Mouse (Mus musculus) forebrain, embryonic 14.5 days (tissue): Measurements from ENCODE around the gene Ccrl2. TPM values are rescaled to one million over a fixed set of nuclear protein-coding genes. Genes with fewer than 3 reads are reported as not detected.

Experiments
- ATAC-seq: fragments of 200-750 bp; cut with Nextera tagmentation; 2 replicates; pipeline ENCODE4 v1.8.0; 2017; ENCODE audit warnings: mild to moderate bottlenecking, moderate library complexity
- DNase-seq: peaks from one replicate; pipeline ENCODE4 v3.0.0-alpha.2; 2015; ENCODE audit warnings: low spot score
- H3K27ac ChIP-seq: fragments of 300-500 bp; sonication (generic); 2 replicates; pipeline ENCODE4 v1.5.1; 2014; ENCODE audit warnings: low read depth, mild to moderate bottlenecking, control low read depth, low read length, moderate library complexity
- H3K27me3 ChIP-seq: fragments of 300-500 bp; sonication (generic); replicated peaks from 2 replicates; pipeline ENCODE4 v1.6.1; 2014; ENCODE audit warnings: low read length, control low read depth, mixed read lengths; ENCODE audit not compliant: control insufficient read depth, insufficient read depth
- H3K36me3 ChIP-seq: fragments of 300-500 bp; sonication (generic); 2 replicates; pipeline ENCODE4 v1.6.1; 2014; ENCODE audit warnings: low read length, control low read depth; ENCODE audit not compliant: control insufficient read depth, insufficient read depth
- H3K4me1 ChIP-seq: fragments of 300-500 bp; sonication (generic); 2 replicates; pipeline ENCODE4 v1.6.1; 2014; ENCODE audit warnings: antibody characterized with exemption, low read length, control low read depth; ENCODE audit not compliant: control insufficient read depth, insufficient read depth
- H3K4me2 ChIP-seq: fragments of 300-500 bp; sonication (generic); 2 replicates; pipeline ENCODE4 v1.6.1; 2014; ENCODE audit warnings: mild to moderate bottlenecking, control low read depth, low read length
- H3K4me3 ChIP-seq: fragments of 300-500 bp; sonication (generic); 2 replicates; pipeline ENCODE4 v1.5.1; 2014; ENCODE audit warnings: low read depth, low read length, control low read depth
- H3K9ac ChIP-seq: fragments of 300-500 bp; sonication (generic); 2 replicates; pipeline ENCODE4 v1.6.1; 2014; ENCODE audit warnings: mild to moderate bottlenecking, low read length, control low read depth, moderate library complexity
- H3K9me3 ChIP-seq: fragments of 300-500 bp; sonication (generic); replicated peaks from 2 replicates; pipeline ENCODE4 v1.6.1; 2016; ENCODE audit warnings: low read length, control low read depth, mixed read lengths; ENCODE audit not compliant: control insufficient read depth
- WGBS: fragments of 180-500 bp; shearing (Covaris S2); extraction: QIAGEN DNeasy Blood & Tissue Kit; methylation state at CpG from one replicate; pipeline ENCODE4 v1.1.7; 2014; 5-methylcytosine and 5-hydroxymethylcytosine counted together
- polyA plus RNA-seq: library from polyadenylated mRNA; unstranded; fragments of >200 nt; fragmentation: Nextera tagmentation; extraction: Ambion mirVana; gene quantifications from 2 replicates; pipeline ENCODE4 v1.2.1, GENCODE M21; 2014

Gene Ccrl2
- polyA plus RNA-seq, 1 experiment from 2014 or later: 1.4 TPM

DNA sequence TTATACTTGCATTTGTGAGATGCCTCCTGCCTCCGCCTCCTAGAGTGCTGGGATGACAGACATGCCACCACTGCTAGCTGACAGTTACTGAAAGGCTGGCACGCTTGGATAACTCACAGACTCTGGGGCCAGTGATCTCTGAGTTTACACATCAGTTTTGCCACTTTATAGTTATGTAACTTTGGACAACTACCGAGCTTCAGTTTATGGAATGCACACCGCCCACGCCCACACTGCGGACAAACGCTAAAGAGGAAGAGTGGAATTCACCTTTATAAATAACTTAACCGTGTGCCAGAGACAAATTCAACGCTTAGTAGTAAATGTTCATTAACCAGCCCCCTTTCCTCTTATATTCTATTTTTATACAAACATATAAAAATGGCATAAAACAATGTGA lies 2.4 kb downstream of the Ccrl2 start:
- DNase-seq (no peak), ATAC-seq (no peak)
- 90% methylated on average over 9 of the region's 9 CpGs for WGBS
- no peaks in the 10 kb centered on the region for H3K36me3 ChIP-seq
- no peak overlapping the region for H3K4me3 ChIP-seq
- no peaks in the 10 kb centered on the region for H3K27me3 ChIP-seq
- no peaks in the 10 kb centered on the region for H3K9me3 ChIP-seq
- no peak overlapping the region for H3K4me2 ChIP-seq
- no peak overlapping the region for H3K9ac ChIP-seq
- H3K27ac ChIP-seq: no peak overlapping the region
- no peaks in the 10 kb centered on the region for H3K4me1 ChIP-seq

DNA sequence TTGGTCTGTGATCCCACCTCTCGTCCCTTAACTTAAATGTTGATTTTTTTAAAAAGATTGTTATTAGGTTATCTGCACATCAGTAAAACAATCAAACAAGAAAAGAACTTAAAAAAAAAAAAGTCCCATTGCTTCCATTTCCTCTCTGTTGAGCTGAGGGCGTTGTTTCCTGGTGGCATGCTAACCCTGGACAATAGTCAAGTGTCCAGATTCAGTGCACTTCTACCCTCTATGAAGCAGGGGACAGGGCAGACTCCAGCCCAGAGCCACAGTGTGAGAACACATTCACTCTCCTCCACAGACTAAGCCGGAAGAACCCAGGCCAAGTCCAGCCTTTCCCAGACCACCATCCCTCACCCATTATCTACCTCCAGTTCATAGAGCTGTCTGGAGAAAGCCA lies 8.9 kb downstream of the Ccrl2 start:
- Histone ChIP-seq H3K27ac (no peak overlapping the region), H3K27me3 (no peaks in the 10 kb centered on the region), H3K4me1 (no peaks in the 10 kb centered on the region), H3K9ac (no peak overlapping the region), H3K4me3 (no peak overlapping the region), H3K4me2 (no peak overlapping the region), H3K9me3 (no peaks in the 10 kb centered on the region), H3K36me3 (no peaks in the 10 kb centered on the region)
- ATAC-seq (no peak), DNase-seq (no peak)
- 85% methylated on average over 3 of the region's 3 CpGs for WGBS

DNA sequence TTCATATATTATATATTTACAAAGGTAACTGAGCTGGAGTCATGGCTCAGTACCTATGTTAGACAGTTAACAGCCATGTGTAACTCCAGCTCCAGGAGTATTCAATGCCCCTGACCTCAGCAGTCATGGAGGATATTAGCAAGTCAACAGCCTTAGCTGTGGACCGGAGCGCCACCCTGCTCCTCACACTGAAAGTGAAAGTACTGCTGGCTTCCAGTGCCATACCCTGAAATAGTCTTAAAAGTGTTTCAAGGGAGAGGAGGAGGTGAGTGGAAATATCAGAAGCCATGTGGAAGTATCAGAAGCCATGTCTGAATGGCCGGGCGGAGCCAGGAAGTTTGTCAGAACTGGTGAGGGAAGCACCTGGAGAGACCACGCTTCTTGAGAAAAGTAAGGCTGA lies 10.1 kb downstream of the Ccrl2 start:
- WGBS: 90% methylated on average over 5 of the region's 5 CpGs
- H3K9ac ChIP-seq: no peak overlapping the region

DNA sequence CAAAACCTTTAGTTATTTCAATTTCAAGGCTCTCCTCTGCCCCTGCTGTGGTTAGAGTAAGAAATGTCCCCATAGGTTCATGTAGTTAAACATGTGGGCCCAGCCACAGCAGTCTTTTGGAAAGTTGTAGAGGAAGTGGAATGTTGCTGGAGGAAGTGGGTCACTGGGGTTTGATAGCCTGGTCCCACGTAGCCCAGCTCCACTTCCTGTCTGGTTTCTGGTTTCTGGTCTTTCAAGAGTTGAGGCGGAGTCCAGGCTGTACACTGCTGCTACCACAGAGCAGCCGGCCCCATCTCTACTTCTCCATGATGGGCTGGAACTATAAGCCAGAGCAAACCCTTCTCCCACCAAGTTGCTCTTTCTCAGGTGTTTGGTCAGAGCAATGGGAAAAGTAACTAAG lies 11.1 kb downstream of the Ccrl2 start:
- DNase-seq: no peak
- H3K36me3 ChIP-seq: no peaks in the 10 kb centered on the region
- WGBS: 86% methylated on average over 3 of the region's 3 CpGs
- no peaks in the 10 kb centered on the region for H3K27me3 ChIP-seq
- H3K9ac ChIP-seq: no peak overlapping the region
- H3K4me2 ChIP-seq: no peak overlapping the region
- no peak overlapping the region for H3K4me3 ChIP-seq
- ATAC-seq: no peak
- H3K27ac ChIP-seq: no peak overlapping the region
- no peaks in the 10 kb centered on the region for H3K4me1 ChIP-seq
- H3K9me3 ChIP-seq: no peaks in the 10 kb centered on the region

More for the DNA sequence above, 10.1 kb downstream of the Ccrl2 start:
- Histone ChIP-seq H3K4me2 (no peak overlapping the region), H3K27me3 (no peaks in the 10 kb centered on the region), H3K4me3 (no peak overlapping the region), H3K9me3 (no peaks in the 10 kb centered on the region), H3K36me3 (no peaks in the 10 kb centered on the region), H3K27ac (no peak overlapping the region), H3K4me1 (no peaks in the 10 kb centered on the region)
- DNase-seq (no peak), ATAC-seq (no peak)

DNA sequence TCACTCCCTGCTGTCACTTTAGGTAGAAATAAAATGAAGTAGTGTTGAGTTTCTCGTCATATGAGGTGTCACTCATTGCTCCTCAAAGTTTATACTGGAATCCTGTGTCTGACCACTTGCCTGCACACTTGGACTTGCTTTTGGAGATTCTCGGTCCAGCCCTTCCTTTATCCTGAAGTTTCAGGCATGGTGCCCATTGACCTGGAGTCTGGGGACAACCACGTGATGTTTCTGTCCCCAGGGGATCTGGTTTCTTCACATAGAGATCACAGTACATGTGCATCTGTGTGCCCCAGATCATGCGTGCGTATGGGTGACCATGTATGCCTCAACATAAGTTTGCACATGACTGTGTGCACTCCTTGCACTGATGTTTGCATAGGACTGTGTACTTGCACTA lies 15.1 kb downstream of the Ccrl2 start:
- no peak overlapping the region for H3K4me2 ChIP-seq
- H3K4me3 ChIP-seq: no peak overlapping the region
- H3K4me1 ChIP-seq: no peaks in the 10 kb centered on the region
- H3K27me3 ChIP-seq: no peaks in the 10 kb centered on the region
- H3K9ac ChIP-seq: no peak overlapping the region
- 88% methylated on average over 5 of the region's 5 CpGs for WGBS
- ATAC-seq (no peak), DNase-seq (no peak)
- H3K36me3 ChIP-seq: no peaks in the 10 kb centered on the region
- no peaks in the 10 kb centered on the region for H3K9me3 ChIP-seq
- H3K27ac ChIP-seq: no peak overlapping the region

DNA sequence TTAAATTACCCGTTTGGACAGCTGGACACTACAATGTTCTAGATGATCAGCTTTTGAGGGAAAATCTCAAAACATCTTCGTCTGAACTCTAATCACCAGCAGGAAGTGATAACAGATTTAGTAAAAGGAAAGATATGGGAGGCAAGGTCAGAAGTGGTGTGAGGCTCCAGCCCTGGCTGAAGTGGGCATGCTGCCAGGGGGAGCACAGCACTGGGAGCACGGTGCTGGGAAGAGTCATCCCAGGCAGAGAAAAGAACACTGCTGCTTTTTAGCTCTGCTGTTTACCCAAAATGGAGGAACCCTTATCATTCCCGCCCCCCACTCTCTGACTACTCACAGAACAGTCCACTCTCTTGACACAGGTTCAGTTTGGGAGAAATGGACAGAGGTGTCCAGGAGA lies 17.4 kb downstream of the Ccrl2 start:
- Histone ChIP-seq H3K4me3 (no peak overlapping the region), H3K27ac (no peak overlapping the region), H3K4me2 (no peak overlapping the region), H3K27me3 (no peaks in the 10 kb centered on the region), H3K4me1 (no peaks in the 10 kb centered on the region), H3K9me3 (no peaks in the 10 kb centered on the region), H3K9ac (no peak overlapping the region), H3K36me3 (no peaks in the 10 kb centered on the region)
- no peak for ATAC-seq
- DNase-seq: no peak
- 85% methylated on average over 4 of the region's 4 CpGs for WGBS

DNA sequence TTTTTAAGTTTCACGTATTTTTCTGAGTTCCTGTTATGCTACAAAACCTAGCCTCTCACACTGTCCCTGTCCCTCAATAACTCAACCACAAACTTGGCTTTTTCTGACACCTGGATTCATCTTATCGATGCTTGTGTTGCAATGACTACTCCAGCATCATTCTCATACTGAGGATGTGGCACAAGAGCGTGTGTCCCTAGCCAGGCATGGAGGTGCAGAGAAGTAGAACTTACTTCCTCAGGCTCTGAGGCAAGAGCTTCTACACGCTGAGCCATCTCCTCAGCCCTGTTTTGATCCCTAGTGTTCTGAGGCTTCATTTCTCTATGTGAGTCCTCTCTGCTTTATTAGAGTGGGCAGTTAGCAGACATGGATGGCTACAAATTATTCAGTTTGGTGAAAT lies 23.6 kb downstream of the Ccrl2 start:
- Histone ChIP-seq H3K27ac (no peak overlapping the region), H3K36me3 (no peaks in the 10 kb centered on the region), H3K4me3 (no peak overlapping the region), H3K9ac (no peak overlapping the region), H3K9me3 (no peaks in the 10 kb centered on the region), H3K27me3 (no peaks in the 10 kb centered on the region), H3K4me1 (no peaks in the 10 kb centered on the region), H3K4me2 (no peak overlapping the region)
- DNase-seq: no peak
- WGBS: 89% methylated on average over 4 of the region's 4 CpGs
- ATAC-seq: no peak

DNA sequence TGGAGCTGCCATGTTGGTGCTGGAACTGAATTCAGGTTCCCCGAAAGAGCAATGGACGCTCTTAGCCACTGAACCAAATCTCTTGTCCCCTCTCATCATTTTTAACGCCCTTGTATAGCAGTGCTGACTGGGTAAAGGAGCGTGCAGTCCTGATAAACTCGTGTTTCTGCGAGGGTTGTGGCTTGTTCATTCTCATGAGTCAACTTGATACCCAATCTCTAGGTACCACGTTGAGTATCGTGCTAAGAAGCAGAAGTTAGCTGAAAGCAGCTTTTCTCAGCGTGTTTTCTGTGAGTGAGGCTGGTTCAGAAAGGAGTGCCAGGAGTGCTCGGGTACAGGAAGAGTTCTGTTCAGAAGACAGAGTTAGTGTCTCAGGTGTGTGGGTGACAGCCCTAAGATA lies 30.5 kb downstream of the Ccrl2 start:
- H3K27me3 ChIP-seq: no peaks in the 10 kb centered on the region
- WGBS: 89% methylated on average over 10 of the region's 10 CpGs
- H3K4me1 ChIP-seq: no peaks in the 10 kb centered on the region
- DNase-seq (no peak), ATAC-seq (no peak)
- no peak overlapping the region for H3K4me2 ChIP-seq
- no peaks in the 10 kb centered on the region for H3K9me3 ChIP-seq
- no peaks in the 10 kb centered on the region for H3K36me3 ChIP-seq
- H3K27ac ChIP-seq: no peak overlapping the region
- no peak overlapping the region for H3K9ac ChIP-seq
- no peak overlapping the region for H3K4me3 ChIP-seq

DNA sequence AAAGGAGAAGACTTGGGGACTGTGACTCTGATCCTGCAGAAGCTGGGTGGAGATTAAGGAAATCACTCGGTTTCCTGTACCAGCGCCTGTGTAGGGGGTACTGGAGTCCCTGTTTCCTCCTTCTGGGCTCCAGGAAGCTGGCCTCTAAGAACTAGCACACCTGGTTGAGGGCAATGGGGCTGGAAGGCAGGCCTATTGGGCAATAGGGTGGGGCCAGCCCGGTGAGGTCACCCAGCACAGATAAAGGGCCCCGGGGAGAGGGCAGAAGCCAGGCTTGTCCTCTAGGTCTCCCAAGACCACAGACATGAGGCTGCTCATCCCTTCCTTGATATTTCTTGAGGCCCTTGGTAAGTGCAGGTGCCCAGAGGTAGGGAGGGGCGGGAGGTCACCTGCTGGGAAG lies 38.3 kb downstream of the Ccrl2 start, which contains the start of gene Ltf:
Ltf (plus strand) TSS at position 250 of the 400 bp plus-strand sequence.
- Histone ChIP-seq H3K9me3 (no peaks in the 10 kb centered on the region), H3K36me3 (no peaks in the 10 kb centered on the region), H3K27ac (no peak within 1 kb of the TSS), H3K9ac (no peak within 1 kb of the TSS), H3K4me2 (no peak within 1 kb of the TSS), H3K4me1 (no peaks in the 10 kb centered on the region), H3K27me3 (no peaks in the 10 kb centered on the region), H3K4me3 (no peak within 1 kb of the TSS)
- WGBS: 84% methylated on average over 5 of the region's 5 CpGs
- DNase-seq (no peak), ATAC-seq (no peak)
